ENCODE assay signal across 23 mouse cellular contexts in genomic region chr4:55276300-55276952, GRCm38 (mm10).
A peak's percentile ranks its signal among the peaks of the same experiment; 100 is the strongest.
DNase-seq lines count a peak whose midpoint lies in the region; ATAC-seq and TF ChIP-seq lines count a peak whose summit lies in the region.
"Had no signal": no experiment of that assay in that cellular context is flagged by ENCODE, and none has a peak within 500 bp of the region (broad histone marks: within the 10 kb centered on the region; RNA-seq: fewer than 3 reads in every experiment).

No protein-coding gene starts in this region.

- 0 out of 2 replicates have a peak, but pooled peaks have one; percentile 44 for ATAC-seq in embryonic facial prominence, embryonic 11.5 days (replicated peaks; ENCODE audit: insufficient number of reproducible peaks, low FRiP score, low TSS enrichment, low read depth)
- peak; percentile 33; the same call in 1 of the 2 replicates for ATAC-seq in forebrain, embryonic 16.5 days
- ATAC-seq: inflammation-experienced regulatory T-cells, adult 6 months; midbrain, embryonic 13.5 days had no signal

- no peak for DNase-seq in embryonic facial prominence, embryonic 11.5 days (ENCODE audit: low spot score)
- DNase-seq in embryonic facial prominence, embryonic 10.5 days (ENCODE audit: low spot score), result no peak
- peak; percentile 1 for DNase-seq in kidney, adult 2 months
- no peak for DNase-seq in kidney, adult 9 months
- peak; percentile 14 for DNase-seq in ES-CJ7 (ENCODE audit: low read depth, low spot score)
- DNase-seq in right cerebral cortex, postnatal 4 days, result no peak
- DNase-seq in right cerebral cortex, adult 18-20 months, result no peak
- DNase-seq: adrenal gland, postnatal 36 days; cerebellum, adult 11 months; cerebellum, adult 9-11 months; gastrocnemius, postnatal 14 days; heart, adult 11 months; kidney, adult 18-20 months; lung, adult 2 months had no signal

- WGBS in embryonic facial prominence, embryonic 11.5 days, result 16% methylated on average over 5 of the region's 5 CpGs
- 13% methylated on average over 5 of the region's 5 CpGs for WGBS in embryonic facial prominence, embryonic 10.5 days
- 16% methylated on average over 5 of the region's 5 CpGs for WGBS in kidney, adult 2 months
- WGBS in forebrain, embryonic 16.5 days, result 2% methylated on average over 5 of the region's 5 CpGs

- H3K27ac ChIP-seq in embryonic facial prominence, embryonic 11.5 days (replicated peaks; ENCODE audit: low read depth, low read length), result no peak overlapping the region
- no peak overlapping the region for H3K27ac ChIP-seq in embryonic facial prominence, embryonic 10.5 days (replicated peaks)
- H3K27ac ChIP-seq in kidney, adult 2 months (ENCODE audit: insufficient read depth, low read depth, low read length), result no peak overlapping the region
- no peak overlapping the region for H3K27ac ChIP-seq in forebrain, embryonic 16.5 days (ENCODE audit: low read length)
- H3K27ac ChIP-seq: hindbrain, embryonic 10.5 days; limb, embryonic 12.5 days; midbrain, embryonic 13.5 days; neural tube, embryonic 12.5 days; stomach, postnatal 0 days had no signal

- H3K9me3 ChIP-seq in embryonic facial prominence, embryonic 11.5 days (replicated peaks; ENCODE audit: control insufficient read depth, low read length), result no peaks in the 10 kb centered on the region
- no peaks in the 10 kb centered on the region for H3K9me3 ChIP-seq in embryonic facial prominence, embryonic 10.5 days
- H3K9me3 ChIP-seq in forebrain, embryonic 16.5 days (ENCODE audit: control insufficient read depth, low read length), result no peaks in the 10 kb centered on the region
- H3K9me3 ChIP-seq: hindbrain, embryonic 10.5 days; limb, embryonic 12.5 days; midbrain, embryonic 13.5 days; neural tube, embryonic 12.5 days had no signal

- no peaks in the 10 kb centered on the region for H3K4me1 ChIP-seq in embryonic facial prominence, embryonic 11.5 days (ENCODE audit: control insufficient read depth, insufficient read depth, low read length)
- H3K4me1 ChIP-seq in embryonic facial prominence, embryonic 10.5 days, result peaks cover 14% of the 10 kb centered on the region
- no peaks in the 10 kb centered on the region for H3K4me1 ChIP-seq in kidney, adult 2 months (ENCODE audit: control insufficient read depth, insufficient read depth, low read length)
- no peaks in the 10 kb centered on the region for H3K4me1 ChIP-seq in forebrain, embryonic 16.5 days (replicated peaks; ENCODE audit: control insufficient read depth, insufficient read depth, low read length)
- H3K4me1 ChIP-seq: neural tube, embryonic 12.5 days had no signal

- no peak overlapping the region for H3K4me3 ChIP-seq in embryonic facial prominence, embryonic 11.5 days (ENCODE audit: low read depth, low read length)
- H3K4me3 ChIP-seq in embryonic facial prominence, embryonic 10.5 days, result no peak overlapping the region
- H3K4me3 ChIP-seq in kidney, adult 2 months (ENCODE audit: insufficient read depth, low read depth, low read length), result no peak overlapping the region
- H3K4me3 ChIP-seq in forebrain, embryonic 16.5 days (replicated peaks; ENCODE audit: low read length), result no peak overlapping the region
- H3K4me3 ChIP-seq: hindbrain, embryonic 10.5 days; limb, embryonic 12.5 days; midbrain, embryonic 13.5 days; neural tube, embryonic 12.5 days had no signal

- H3K9ac ChIP-seq in embryonic facial prominence, embryonic 11.5 days (replicated peaks; ENCODE audit: low read length), result no peak overlapping the region
- no peak overlapping the region for H3K9ac ChIP-seq in forebrain, embryonic 16.5 days (replicated peaks; ENCODE audit: low read depth, low read length)
- H3K9ac ChIP-seq: limb, embryonic 12.5 days; midbrain, embryonic 13.5 days; neural tube, embryonic 12.5 days had no signal

- no peaks in the 10 kb centered on the region for H3K27me3 ChIP-seq in embryonic facial prominence, embryonic 11.5 days (ENCODE audit: control insufficient read depth, insufficient read depth, low read length)
- H3K27me3 ChIP-seq in embryonic facial prominence, embryonic 10.5 days (replicated peaks; ENCODE audit: low read depth, poor library complexity, severe bottlenecking), result no peaks in the 10 kb centered on the region
- no peaks in the 10 kb centered on the region for H3K27me3 ChIP-seq in kidney, adult 2 months (replicated peaks; ENCODE audit: control insufficient read depth, insufficient read depth, low read length)
- H3K27me3 ChIP-seq in forebrain, embryonic 16.5 days (replicated peaks; ENCODE audit: control insufficient read depth, insufficient read depth, low read length), result peaks cover 22% of the 10 kb centered on the region
- H3K27me3 ChIP-seq: limb, embryonic 12.5 days; midbrain, embryonic 13.5 days; neural tube, embryonic 12.5 days had no signal

- no peak for TF ChIP-seq POLR2A in kidney, adult 2 months (IDR thresholded peaks at IDR 0.05; ENCODE audit: low read depth, low read length)

- no peak overlapping the region for H3K4me2 ChIP-seq in embryonic facial prominence, embryonic 11.5 days (ENCODE audit: low read depth, low read length)
- H3K4me2 ChIP-seq in forebrain, embryonic 16.5 days (ENCODE audit: low read length), result no peak overlapping the region
- H3K4me2 ChIP-seq: heart, embryonic 11.5 days; limb, embryonic 12.5 days; liver, embryonic 11.5 days; midbrain, embryonic 13.5 days; neural tube, embryonic 12.5 days had no signal

- no peaks in the 10 kb centered on the region for H3K36me3 ChIP-seq in embryonic facial prominence, embryonic 11.5 days (replicated peaks; ENCODE audit: control insufficient read depth, insufficient read depth, low read depth, low read length)
- H3K36me3 ChIP-seq in embryonic facial prominence, embryonic 10.5 days (replicated peaks), result no peaks in the 10 kb centered on the region
- no peaks in the 10 kb centered on the region for H3K36me3 ChIP-seq in kidney, adult 2 months (ENCODE audit: control insufficient read depth, insufficient read depth, low read length)
- no peaks in the 10 kb centered on the region for H3K36me3 ChIP-seq in forebrain, embryonic 16.5 days (ENCODE audit: control insufficient read depth, insufficient read depth)
- H3K36me3 ChIP-seq: hindbrain, embryonic 10.5 days; limb, embryonic 12.5 days; midbrain, embryonic 13.5 days; neural tube, embryonic 12.5 days had no signal

- TF ChIP-seq CTCF in kidney, adult 2 months (conservative IDR thresholded peaks at IDR 0.05; ENCODE audit: insufficient read depth, insufficient read length, low read depth, low read length), result no peak

Comparison
In these comparisons a context has a peak if more than half of its experiments do, and no peak if none do; other contexts are left out.
1. DNase-seq: peak in kidney, adult 2 months (single experiment) and ES-CJ7 (single experiment); none in embryonic facial prominence, embryonic 11.5 days (single experiment), embryonic facial prominence, embryonic 10.5 days (single experiment), kidney, adult 9 months (single experiment), right cerebral cortex, postnatal 4 days (single experiment) and right cerebral cortex, adult 18-20 months (single experiment).